Mouse (Mus musculus): ENCODE measurements around the gene Gm49320. TPM values are rescaled to one million over a fixed set of nuclear protein-coding genes. Genes with fewer than 3 reads are reported as not detected.

The Gm49320 gene
- total and polyA plus RNA-seq, 3 experiments, result 2.0 TPM; not detected in 2

GRCm38 (mm10) chr8:4247241-4247640 lies 8.6 kb downstream of the Gm49320 start:
- peaks cover 0 to 9% of the 10 kb centered on the region in 2 experiments; a peak in 2 of 4 replicates for H3K4me1 ChIP-seq (ENCODE audit: control insufficient read depth in 1 of 2, insufficient read depth in 2 of 2, low read length in 2 of 2)
- TF ChIP-seq ZKSCAN1 (IDR thresholded peaks at IDR 0.05; ENCODE audit: low read depth, low read length) (no peak), CTCF (IDR thresholded peaks at IDR 0.05 in 2 of 3, conservative IDR thresholded peaks at IDR 0.05 in 1 of 3; ENCODE audit: control insufficient read depth in 1 of 3, insufficient read depth in 1 of 3, low read depth in 2 of 3, low read length in 3 of 3, poor library complexity in 1 of 3, severe bottlenecking in 1 of 3) (no peak), TBP (IDR thresholded peaks at IDR 0.05; ENCODE audit: low read depth, low read length) (no peak), MEF2A (IDR thresholded peaks at IDR 0.05; ENCODE audit: extremely low read depth, insufficient replicate concordance, low read depth, low read length, poor library complexity, severe bottlenecking) (no peak), MYB (IDR thresholded peaks at IDR 0.05; ENCODE audit: low read depth, low read length) (no peak)
- no peak overlapping the region for H3K9ac ChIP-seq (ENCODE audit: control insufficient read depth, low read depth, low read length, poor library complexity, severe bottlenecking)
- no peaks in the 10 kb centered on the region for H3K27me3 ChIP-seq (ENCODE audit: control insufficient read depth in 1 of 2, insufficient read depth in 2 of 2, low read length in 2 of 2)
- no peak overlapping the region for H3K27ac ChIP-seq (ENCODE audit: control insufficient read depth, low read depth, low read length)
- DNase-seq (ENCODE audit: low read depth, low spot score), result no peak
- no peaks in the 10 kb centered on the region; the same call in 1 of the 2 replicates for H3K79me2 ChIP-seq (ENCODE audit: control insufficient read depth, insufficient read depth, low read length, poor library complexity)
- H3K4me3 ChIP-seq (ENCODE audit: control insufficient read depth in 1 of 2, insufficient read depth in 1 of 2, low read depth in 2 of 2, low read length in 2 of 2), result no peak overlapping the region
- no peaks in the 10 kb centered on the region for H3K9me3 ChIP-seq (replicated peaks; ENCODE audit: insufficient read depth, low read length)
- H3K36me3 ChIP-seq (ENCODE audit: control insufficient read depth in 1 of 2, insufficient read depth in 2 of 2, low read length in 2 of 2), result peaks cover 2 to 4% of the 10 kb centered on the region in 2 experiments; a peak in 1 of 4 replicates

GRCm38 (mm10) chr8:4247951-4248540 lies 9.4 kb downstream of the Gm49320 start, which contains the start of gene Tgfbr3l:
Gene Tgfbr3l, plus strand, starts transcription at chr8:4248214.
- Histone ChIP-seq H3K4me3 (ENCODE audit: control insufficient read depth in 1 of 2, insufficient read depth in 1 of 2, low read depth in 2 of 2, low read length in 2 of 2) (no peak within 1 kb of the TSS), H3K9me3 (replicated peaks; ENCODE audit: insufficient read depth, low read length) (no peaks in the 10 kb centered on the region), H3K9ac (ENCODE audit: control insufficient read depth, low read depth, low read length, poor library complexity, severe bottlenecking) (no peak within 1 kb of the TSS), H3K79me2 (ENCODE audit: control insufficient read depth, insufficient read depth, low read length, poor library complexity) (peaks cover under 1% of the 10 kb centered on the region; the same call in 1 of the 2 replicates), H3K4me1 (ENCODE audit: control insufficient read depth in 1 of 2, insufficient read depth in 2 of 2, low read length in 2 of 2) (peaks cover 0 to 9% of the 10 kb centered on the region in 2 experiments; a peak in 2 of 4 replicates), H3K27me3 (ENCODE audit: control insufficient read depth in 1 of 2, insufficient read depth in 2 of 2, low read length in 2 of 2) (no peaks in the 10 kb centered on the region), H3K27ac (ENCODE audit: control insufficient read depth, low read depth, low read length) (no peak within 1 kb of the TSS), H3K36me3 (ENCODE audit: control insufficient read depth in 1 of 2, insufficient read depth in 2 of 2, low read length in 2 of 2) (peaks cover 3 to 4% of the 10 kb centered on the region in 2 experiments; a peak in 1 of 4 replicates)
- DNase-seq (ENCODE audit: low read depth, low spot score), result no peak
- TF ChIP-seq ZNF384 (IDR thresholded peaks at IDR 0.05; ENCODE audit: low read depth, low read length) (no peak), USF2 (IDR thresholded peaks at IDR 0.05; ENCODE audit: borderline replicate concordance in 1 of 2, insufficient read depth in 1 of 2, low read depth in 1 of 2, low read length in 2 of 2) (no peak)

GRCm38 (mm10) chr8:4249213-4249612 lies 10.5 kb downstream of the Gm49320 start:
- H3K36me3 ChIP-seq (ENCODE audit: control insufficient read depth in 1 of 2, insufficient read depth in 2 of 2, low read length in 2 of 2), result peaks cover 1 to 6% of the 10 kb centered on the region in 2 experiments; a peak in 3 of 4 replicates
- no peak for TF ChIP-seq CHD2 (IDR thresholded peaks at IDR 0.05; ENCODE audit: low read length)
- no peak for TF ChIP-seq ZNF384 (IDR thresholded peaks at IDR 0.05; ENCODE audit: low read depth, low read length)
- TF ChIP-seq CTCF (IDR thresholded peaks at IDR 0.05 in 2 of 3, conservative IDR thresholded peaks at IDR 0.05 in 1 of 3; ENCODE audit: control insufficient read depth in 1 of 3, insufficient read depth in 1 of 3, low read depth in 2 of 3, low read length in 3 of 3, poor library complexity in 1 of 3, severe bottlenecking in 1 of 3), result no peak
- no peak for TF ChIP-seq TAL1 (IDR thresholded peaks at IDR 0.05; ENCODE audit: low read length)
- no peak for TF ChIP-seq MAFK (IDR thresholded peaks at IDR 0.05; ENCODE audit: borderline replicate concordance, low read depth, low read length)
- TF ChIP-seq SIN3A (IDR thresholded peaks at IDR 0.05; ENCODE audit: low read length), result no peak
- no peak for TF ChIP-seq USF2 (IDR thresholded peaks at IDR 0.05; ENCODE audit: borderline replicate concordance in 1 of 2, insufficient read depth in 1 of 2, low read depth in 1 of 2, low read length in 2 of 2)
- no peak for TF ChIP-seq E2F4 (IDR thresholded peaks at IDR 0.05; ENCODE audit: borderline replicate concordance, low read depth, low read length)
- no peak for TF ChIP-seq KAT2A (conservative IDR thresholded peaks at IDR 0.05; ENCODE audit: low read depth, low read length)
- no peak for TF ChIP-seq USF1 (IDR thresholded peaks at IDR 0.05; ENCODE audit: low read depth, low read length)
- TF ChIP-seq MXI1 (IDR thresholded peaks at IDR 0.05; ENCODE audit: low read depth, low read length), result no peak
- no peak; the same call in 1 of the 2 replicates for TF ChIP-seq POLR2AphosphoS2 (IDR thresholded peaks at IDR 0.05; ENCODE audit: low read length)
- no peak for TF ChIP-seq ELF1 (IDR thresholded peaks at IDR 0.05; ENCODE audit: low read depth, low read length)
- no peak for TF ChIP-seq POLR2AphosphoS5 (IDR thresholded peaks at IDR 0.05; ENCODE audit: borderline replicate concordance, low read depth, low read length)
- no peak for TF ChIP-seq ZKSCAN1 (IDR thresholded peaks at IDR 0.05; ENCODE audit: low read depth, low read length)
- TF ChIP-seq NRF1 (IDR thresholded peaks at IDR 0.05; ENCODE audit: insufficient read depth, low read depth, low read length, poor library complexity, severe bottlenecking), result no peak
- no peak for TF ChIP-seq GATA1 (IDR thresholded peaks at IDR 0.05; ENCODE audit: low read depth, low read length)

More at GRCm38 (mm10) chr8:4249213-4249612, 10.5 kb downstream of the Gm49320 start:
- no peak overlapping the region for H3K27ac ChIP-seq (ENCODE audit: control insufficient read depth, low read depth, low read length)
- no peak overlapping the region for H3K9ac ChIP-seq (ENCODE audit: control insufficient read depth, low read depth, low read length, poor library complexity, severe bottlenecking)
- H3K4me1 ChIP-seq (ENCODE audit: control insufficient read depth in 1 of 2, insufficient read depth in 2 of 2, low read length in 2 of 2), result peaks cover 0 to 15% of the 10 kb centered on the region in 2 experiments; a peak in 2 of 4 replicates
- DNase-seq (ENCODE audit: low read depth, low spot score), result no peak
- no peaks in the 10 kb centered on the region for H3K27me3 ChIP-seq (ENCODE audit: control insufficient read depth in 1 of 2, insufficient read depth in 2 of 2, low read length in 2 of 2)
- no peaks in the 10 kb centered on the region for H3K9me3 ChIP-seq (replicated peaks; ENCODE audit: insufficient read depth, low read length)
- peaks cover 1% of the 10 kb centered on the region for H3K79me2 ChIP-seq (ENCODE audit: control insufficient read depth, insufficient read depth, low read length, poor library complexity)
- H3K4me3 ChIP-seq (ENCODE audit: control insufficient read depth in 1 of 2, insufficient read depth in 1 of 2, low read depth in 2 of 2, low read length in 2 of 2), result no peak overlapping the region
